Mouse (Mus musculus): ENCODE data around the gene Lhfpl5. TPM values are rescaled to one million over a fixed set of nuclear protein-coding genes. Genes with fewer than 3 reads are reported as not detected.

Lhfpl5 gene
- total and polyA plus RNA-seq, 3 experiments: not detected

DNA sequence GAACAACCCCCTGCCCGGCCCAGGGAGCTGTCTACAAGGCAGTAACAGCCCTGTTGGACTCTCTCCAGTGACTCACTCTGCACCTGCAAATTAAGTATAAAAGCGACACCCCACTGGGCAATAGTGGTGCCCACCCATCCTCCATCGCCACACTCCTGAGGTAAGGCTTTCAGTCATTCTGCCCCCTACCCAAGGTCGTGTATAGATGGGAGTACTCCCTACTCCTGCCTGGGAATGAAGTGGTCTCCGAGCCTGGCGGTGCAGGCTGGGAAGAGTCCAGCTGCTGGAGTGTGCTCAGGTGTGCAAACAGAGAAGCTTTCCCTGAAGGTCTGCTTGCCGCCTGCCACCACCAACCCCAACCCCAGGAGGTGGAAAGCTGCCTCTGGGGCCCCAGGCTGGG is 13.8 kb upstream of the Lhfpl5 start:
- ATAC-seq (ENCODE audit: extremely low read depth, insufficient number of reproducible peaks, low FRiP score, poor library complexity, severe bottlenecking): no peak
- TF ChIP-seq POLR2AphosphoS5 (IDR thresholded peaks at IDR 0.05; ENCODE audit: insufficient replicate concordance, low read depth, low read length): no peak
- no peak for TF ChIP-seq TAL1 (conservative IDR thresholded peaks at IDR 0.05; ENCODE audit: low read depth, low read length)
- TF ChIP-seq GATA2 (IDR thresholded peaks at IDR 0.05; ENCODE audit: borderline replicate concordance, low read depth, low read length): no peak
- no peak for TF ChIP-seq GATA1 (IDR thresholded peaks at IDR 0.05; ENCODE audit: borderline replicate concordance, low read length)
- TF ChIP-seq CTCF (IDR thresholded peaks at IDR 0.05; ENCODE audit: low read depth, low read length): no peak
- DNase-seq (ENCODE audit: low spot score): no peak

DNA sequence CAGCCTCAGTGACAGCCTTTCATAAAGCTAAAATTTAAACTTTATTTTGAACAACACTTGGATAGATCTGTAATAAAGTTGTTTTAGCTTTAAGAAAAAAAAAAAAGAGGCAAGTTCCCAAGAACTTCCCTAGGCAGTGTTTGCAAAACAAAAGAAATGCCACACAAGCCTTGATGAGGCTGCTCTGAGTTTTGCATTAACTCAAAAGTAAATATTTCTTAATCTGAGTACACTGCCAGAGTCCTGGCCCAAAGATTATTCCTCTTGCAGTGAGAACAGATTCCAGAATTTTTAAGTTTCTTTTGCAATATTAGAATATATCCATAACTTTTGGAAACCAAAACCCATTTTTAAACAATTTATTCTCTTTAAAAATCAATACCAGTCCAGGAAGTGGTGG is 10.3 kb upstream of the Lhfpl5 start:
- H3K27me3 ChIP-seq (ENCODE audit: insufficient read depth, low read length): peaks cover 2% of the 10 kb centered on the region; the same call in 1 of the 2 replicates
- H3K4me3 ChIP-seq (ENCODE audit: low read depth, low read length): no peak overlapping the region
- H3K36me3 ChIP-seq (replicated peaks): no peaks in the 10 kb centered on the region
- 0 out of 2 replicates have a peak, but pooled peaks cover 3% of the 10 kb centered on the region for H3K4me1 ChIP-seq (ENCODE audit: insufficient read depth, low read depth, low read length)
- DNase-seq (ENCODE audit: low spot score): no peak
- no peak for TF ChIP-seq GATA1 (IDR thresholded peaks at IDR 0.05; ENCODE audit: borderline replicate concordance, low read length)
- no peak for TF ChIP-seq GATA2 (IDR thresholded peaks at IDR 0.05; ENCODE audit: borderline replicate concordance, low read depth, low read length)
- no peak for TF ChIP-seq TAL1 (conservative IDR thresholded peaks at IDR 0.05; ENCODE audit: low read depth, low read length)
- TF ChIP-seq CTCF (IDR thresholded peaks at IDR 0.05; ENCODE audit: low read depth, low read length): no peak
- no peak for TF ChIP-seq POLR2AphosphoS5 (IDR thresholded peaks at IDR 0.05; ENCODE audit: insufficient replicate concordance, low read depth, low read length)
- H3K9me3 ChIP-seq (replicated peaks): no peaks in the 10 kb centered on the region
- ATAC-seq (ENCODE audit: extremely low read depth, insufficient number of reproducible peaks, low FRiP score, poor library complexity, severe bottlenecking): no peak

More for the DNA sequence above, 13.8 kb upstream of the Lhfpl5 start:
- no peaks in the 10 kb centered on the region for H3K36me3 ChIP-seq (replicated peaks)
- H3K4me3 ChIP-seq (ENCODE audit: low read depth, low read length): no peak overlapping the region
- no peaks in the 10 kb centered on the region for H3K9me3 ChIP-seq (replicated peaks)
- peaks cover 22% of the 10 kb centered on the region for H3K27me3 ChIP-seq (ENCODE audit: insufficient read depth, low read length)
- H3K4me1 ChIP-seq (ENCODE audit: insufficient read depth, low read depth, low read length): peaks cover 5% of the 10 kb centered on the region; the same call in 1 of the 2 replicates

DNA sequence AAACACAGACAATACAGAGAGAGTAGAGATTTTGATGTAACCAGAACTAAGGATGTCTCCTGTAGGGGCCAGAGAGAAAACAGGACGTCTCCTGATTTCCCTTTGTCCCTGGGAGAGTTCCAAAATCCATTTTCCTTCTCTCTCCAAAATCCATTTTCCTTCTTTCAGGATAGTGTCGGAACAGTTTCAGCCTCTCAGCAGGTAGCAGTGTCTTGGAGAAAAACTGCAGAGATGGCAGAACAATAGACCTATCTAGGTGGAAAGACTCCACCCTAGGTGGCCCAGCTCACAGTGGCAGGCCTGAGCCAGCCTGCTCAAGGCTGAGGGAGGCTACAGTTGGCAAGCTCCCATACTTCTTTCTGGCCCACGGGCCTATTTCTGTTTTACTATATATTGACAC is 7.9 kb upstream of the Lhfpl5 start:
- 0 out of 2 replicates have a peak, but pooled peaks cover 3% of the 10 kb centered on the region for H3K4me1 ChIP-seq (ENCODE audit: insufficient read depth, low read depth, low read length)
- ATAC-seq (ENCODE audit: extremely low read depth, insufficient number of reproducible peaks, low FRiP score, poor library complexity, severe bottlenecking) (no peak), DNase-seq (ENCODE audit: low spot score) (no peak)
- no peaks in the 10 kb centered on the region for H3K9me3 ChIP-seq (replicated peaks)
- H3K4me3 ChIP-seq (ENCODE audit: low read depth, low read length): no peak overlapping the region
- no peaks in the 10 kb centered on the region for H3K36me3 ChIP-seq (replicated peaks)
- no peak for TF ChIP-seq GATA1 (IDR thresholded peaks at IDR 0.05; ENCODE audit: borderline replicate concordance, low read length)
- TF ChIP-seq CTCF (IDR thresholded peaks at IDR 0.05; ENCODE audit: low read depth, low read length): no peak
- no peak for TF ChIP-seq POLR2AphosphoS5 (IDR thresholded peaks at IDR 0.05; ENCODE audit: insufficient replicate concordance, low read depth, low read length)
- TF ChIP-seq TAL1 (conservative IDR thresholded peaks at IDR 0.05; ENCODE audit: low read depth, low read length): no peak
- TF ChIP-seq GATA2 (IDR thresholded peaks at IDR 0.05; ENCODE audit: borderline replicate concordance, low read depth, low read length): no peak
- H3K27me3 ChIP-seq (ENCODE audit: insufficient read depth, low read length): 0 out of 2 replicates have a peak, but pooled peaks cover 3% of the 10 kb centered on the region

DNA sequence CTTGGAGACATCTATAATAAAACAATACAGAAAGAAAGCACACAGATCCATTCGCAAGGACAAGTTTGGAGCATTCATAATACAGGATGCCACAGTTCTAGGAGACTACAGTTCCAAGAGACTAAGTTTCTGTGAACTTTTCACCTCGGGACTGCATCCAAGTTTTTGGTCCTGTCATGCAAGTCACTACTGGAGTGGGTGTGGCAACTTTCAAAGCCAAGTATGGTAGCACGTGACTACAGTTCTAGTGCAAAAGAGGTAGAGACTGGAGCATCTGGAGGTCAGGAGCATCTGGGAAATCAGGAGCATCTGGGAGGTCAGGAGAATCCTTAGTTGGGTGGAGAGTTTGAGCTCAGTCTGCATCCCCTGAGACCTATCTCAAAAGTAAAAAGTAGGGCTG is 3.6 kb upstream of the Lhfpl5 start:
- H3K4me1 ChIP-seq (ENCODE audit: insufficient read depth, low read depth, low read length): peaks cover 7% of the 10 kb centered on the region
- DNase-seq (ENCODE audit: low spot score) (no peak), ATAC-seq (ENCODE audit: extremely low read depth, insufficient number of reproducible peaks, low FRiP score, poor library complexity, severe bottlenecking) (no peak)
- TF ChIP-seq TAL1 (conservative IDR thresholded peaks at IDR 0.05; ENCODE audit: low read depth, low read length): no peak
- no peak for TF ChIP-seq GATA1 (IDR thresholded peaks at IDR 0.05; ENCODE audit: borderline replicate concordance, low read length)
- no peak for TF ChIP-seq CTCF (IDR thresholded peaks at IDR 0.05; ENCODE audit: low read depth, low read length)
- TF ChIP-seq POLR2AphosphoS5 (IDR thresholded peaks at IDR 0.05; ENCODE audit: insufficient replicate concordance, low read depth, low read length): no peak
- no peak for TF ChIP-seq GATA2 (IDR thresholded peaks at IDR 0.05; ENCODE audit: borderline replicate concordance, low read depth, low read length)
- H3K36me3 ChIP-seq (replicated peaks): no peaks in the 10 kb centered on the region
- no peaks in the 10 kb centered on the region for H3K9me3 ChIP-seq (replicated peaks)
- peaks cover 17% of the 10 kb centered on the region; the same call in 1 of the 2 replicates for H3K27me3 ChIP-seq (ENCODE audit: insufficient read depth, low read length)
- H3K4me3 ChIP-seq (ENCODE audit: low read depth, low read length): no peak overlapping the region

DNA sequence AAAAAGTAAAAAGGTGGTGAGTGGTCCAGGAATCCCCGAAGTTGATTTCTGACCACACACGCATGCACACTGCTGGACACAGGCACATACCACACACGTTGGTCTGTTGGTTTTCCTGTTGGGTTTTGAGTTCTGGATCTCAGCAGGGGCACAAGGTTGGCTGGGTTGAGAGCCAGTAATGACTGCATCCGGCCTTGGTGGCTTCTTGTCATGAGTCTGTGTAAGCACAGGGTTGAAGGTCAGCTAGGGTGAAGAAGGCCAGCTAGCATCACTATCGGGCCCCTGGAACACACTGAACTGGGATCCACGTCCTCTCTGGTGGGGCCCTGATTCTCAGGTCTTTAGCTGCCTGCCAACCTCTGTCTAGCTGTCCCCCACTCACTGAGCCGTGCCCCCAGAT is 2.9 kb upstream of the Lhfpl5 start:
- peaks cover 17% of the 10 kb centered on the region; the same call in 1 of the 2 replicates for H3K27me3 ChIP-seq (ENCODE audit: insufficient read depth, low read length)
- H3K9me3 ChIP-seq (replicated peaks): no peaks in the 10 kb centered on the region
- no peak for ATAC-seq (ENCODE audit: extremely low read depth, insufficient number of reproducible peaks, low FRiP score, poor library complexity, severe bottlenecking)
- TF ChIP-seq CTCF (IDR thresholded peaks at IDR 0.05; ENCODE audit: low read depth, low read length) (no peak), TAL1 (conservative IDR thresholded peaks at IDR 0.05; ENCODE audit: low read depth, low read length) (no peak), POLR2AphosphoS5 (IDR thresholded peaks at IDR 0.05; ENCODE audit: insufficient replicate concordance, low read depth, low read length) (no peak), GATA1 (IDR thresholded peaks at IDR 0.05; ENCODE audit: borderline replicate concordance, low read length) (no peak), GATA2 (IDR thresholded peaks at IDR 0.05; ENCODE audit: borderline replicate concordance, low read depth, low read length) (no peak)
- no peak for DNase-seq (ENCODE audit: low spot score)
- no peaks in the 10 kb centered on the region for H3K36me3 ChIP-seq (replicated peaks)
- H3K4me3 ChIP-seq (ENCODE audit: low read depth, low read length): no peak overlapping the region
- H3K4me1 ChIP-seq (ENCODE audit: insufficient read depth, low read depth, low read length): peaks cover 7% of the 10 kb centered on the region

DNA sequence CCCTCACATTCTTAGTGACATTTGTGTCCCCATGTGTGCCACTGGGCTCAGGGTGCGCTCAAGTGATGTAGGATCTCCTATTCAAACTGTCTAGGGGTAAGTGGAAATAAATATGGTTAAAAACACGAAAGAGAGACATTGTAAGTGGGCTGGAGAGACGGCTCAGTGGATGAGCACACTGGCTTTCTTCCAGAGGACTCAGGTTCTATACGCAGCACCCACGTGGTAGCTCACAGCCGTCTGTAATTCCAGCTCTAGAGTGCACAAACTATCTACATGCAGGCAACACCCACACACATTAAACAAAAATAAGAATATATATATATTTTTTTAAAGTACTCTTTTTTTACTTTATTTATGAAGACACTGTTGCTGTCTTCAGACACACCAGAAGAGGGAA is 2.5 kb upstream of the Lhfpl5 start:
- no peak overlapping the region for H3K4me3 ChIP-seq (ENCODE audit: low read depth, low read length)
- peaks cover 7% of the 10 kb centered on the region for H3K4me1 ChIP-seq (ENCODE audit: insufficient read depth, low read depth, low read length)
- H3K27me3 ChIP-seq (ENCODE audit: insufficient read depth, low read length): peaks cover 15% of the 10 kb centered on the region; the same call in 1 of the 2 replicates
- H3K9me3 ChIP-seq (replicated peaks): no peaks in the 10 kb centered on the region
- ATAC-seq (ENCODE audit: extremely low read depth, insufficient number of reproducible peaks, low FRiP score, poor library complexity, severe bottlenecking): no peak
- DNase-seq (ENCODE audit: low spot score): no peak
- H3K36me3 ChIP-seq (replicated peaks): no peaks in the 10 kb centered on the region
- TF ChIP-seq GATA1 (IDR thresholded peaks at IDR 0.05; ENCODE audit: borderline replicate concordance, low read length) (no peak), TAL1 (conservative IDR thresholded peaks at IDR 0.05; ENCODE audit: low read depth, low read length) (no peak), POLR2AphosphoS5 (IDR thresholded peaks at IDR 0.05; ENCODE audit: insufficient replicate concordance, low read depth, low read length) (no peak), CTCF (IDR thresholded peaks at IDR 0.05; ENCODE audit: low read depth, low read length) (no peak), GATA2 (IDR thresholded peaks at IDR 0.05; ENCODE audit: borderline replicate concordance, low read depth, low read length) (no peak)

All from G1E (cell line).